Mouse (Mus musculus) forebrain, embryonic 16.5 days (tissue): ENCODE results near the gene Alcam. TPM values are rescaled to one million over a fixed set of nuclear protein-coding genes. Genes with fewer than 3 reads are reported as not detected.

Experiments used
- ATAC-seq: fragments of 200-750 bp; cut with Nextera tagmentation; 2 replicates; pipeline ENCODE4 v1.8.0; 2017; ENCODE audit warnings: mild to moderate bottlenecking, moderate library complexity
- H3K27ac ChIP-seq: fragments of 300-500 bp; sonication (generic); 2 replicates; pipeline ENCODE4 v1.5.1; 2014; ENCODE audit warnings: low read length, control low read depth
- H3K27me3 ChIP-seq: fragments of 300-500 bp; sonication (generic); replicated peaks from 2 replicates; pipeline ENCODE4 v1.6.1; 2014; ENCODE audit warnings: low read length; ENCODE audit not compliant: control insufficient read depth, insufficient read depth
- H3K36me3 ChIP-seq: fragments of 300-500 bp; sonication (generic); 2 replicates; pipeline ENCODE4 v1.6.1; 2014; ENCODE audit not compliant: control insufficient read depth, insufficient read depth
- H3K4me1 ChIP-seq: fragments of 300-500 bp; sonication (generic); replicated peaks from 2 replicates; pipeline ENCODE4 v1.6.1; 2014; ENCODE audit warnings: low read length; ENCODE audit not compliant: control insufficient read depth, insufficient read depth
- H3K4me2 ChIP-seq: fragments of 300-500 bp; sonication (generic); 2 replicates; pipeline ENCODE4 v1.6.1; 2014; ENCODE audit warnings: mild to moderate bottlenecking, low read length, control low read depth
- H3K4me3 ChIP-seq: fragments of 300-500 bp; sonication (generic); replicated peaks from 2 replicates; pipeline ENCODE4 v1.5.1; 2014; ENCODE audit warnings: mild to moderate bottlenecking, low read length, control low read depth
- H3K9ac ChIP-seq: fragments of 300-500 bp; sonication (generic); replicated peaks from 2 replicates; pipeline ENCODE4 v1.6.1; 2014; ENCODE audit warnings: low read depth, low read length, control low read depth
- H3K9me3 ChIP-seq: fragments of 300-500 bp; sonication (generic); 2 replicates; pipeline ENCODE4 v1.6.1; 2016; ENCODE audit warnings: low read length; ENCODE audit not compliant: control insufficient read depth
- WGBS: fragments of 180-500 bp; shearing (Covaris S2); extraction: QIAGEN DNeasy Blood & Tissue Kit; methylation state at CpG from one replicate; pipeline ENCODE4 v1.1.7; 2014; 5-methylcytosine and 5-hydroxymethylcytosine counted together
- polyA plus RNA-seq: library from polyadenylated mRNA; unstranded; fragments of >200 nt; fragmentation: Nextera tagmentation; extraction: Ambion mirVana; gene quantifications from 2 replicates; pipeline ENCODE4 v1.2.1, GENCODE M21; 2015

Alcam gene
- polyA plus RNA-seq, 1 experiment from 2014 or later, result 32.4 TPM

DNA sequence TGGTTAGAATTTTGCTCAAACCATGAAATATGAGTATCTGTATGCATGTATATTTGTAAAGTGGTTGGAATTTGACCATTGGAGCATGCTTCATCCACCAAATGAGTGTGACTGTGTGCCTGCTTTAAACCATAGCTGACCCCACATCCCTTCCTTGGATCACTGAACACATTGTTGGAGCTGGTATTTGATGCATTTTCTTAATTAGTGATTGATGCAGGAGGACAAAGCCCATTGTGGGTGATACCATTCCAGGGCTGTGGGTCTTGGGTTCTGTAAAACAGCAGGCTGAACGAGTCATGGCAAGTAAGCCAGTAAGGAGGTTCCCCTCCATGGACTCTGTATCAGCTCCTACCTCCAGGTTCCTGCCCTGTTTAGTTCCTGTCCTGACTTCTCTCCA is 191.3 kb downstream of the Alcam start:
- H3K9ac ChIP-seq, result no peak overlapping the region
- no peaks in the 10 kb centered on the region for H3K27me3 ChIP-seq
- H3K4me2 ChIP-seq, result no peak overlapping the region
- WGBS, result 3% methylated on average over 1 of the region's 1 CpGs
- H3K4me3 ChIP-seq, result no peak overlapping the region
- H3K27ac ChIP-seq, result no peak overlapping the region
- H3K9me3 ChIP-seq, result no peaks in the 10 kb centered on the region
- ATAC-seq, result no peak
- H3K4me1 ChIP-seq, result no peaks in the 10 kb centered on the region
- no peaks in the 10 kb centered on the region for H3K36me3 ChIP-seq

DNA sequence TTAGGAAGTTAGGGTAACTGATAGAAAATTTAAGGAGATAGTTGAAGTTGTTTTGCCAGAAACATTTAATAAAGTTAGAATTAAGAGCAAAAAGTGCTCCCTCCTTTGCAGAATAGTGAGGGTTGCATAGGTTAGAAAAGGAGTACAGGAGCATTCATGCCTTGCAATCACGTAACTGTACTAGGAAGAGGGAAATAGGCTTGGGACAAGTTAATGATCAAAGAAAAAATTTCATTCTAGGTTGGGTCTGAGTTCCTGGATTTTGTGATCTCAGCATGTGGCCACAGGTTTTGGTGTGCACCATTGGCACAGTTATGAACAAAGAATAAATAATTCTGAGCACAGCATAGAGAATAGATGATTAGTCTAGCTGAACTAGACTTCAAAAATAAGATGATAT is 192.1 kb downstream of the Alcam start:
- Histone ChIP-seq H3K36me3 (no peaks in the 10 kb centered on the region), H3K4me1 (no peaks in the 10 kb centered on the region), H3K9me3 (no peaks in the 10 kb centered on the region), H3K27me3 (no peaks in the 10 kb centered on the region), H3K4me3 (no peak overlapping the region), H3K27ac (no peak overlapping the region), H3K9ac (no peak overlapping the region), H3K4me2 (no peak overlapping the region)
- no peak for ATAC-seq
- 97% methylated on average over 1 of the region's 1 CpGs for WGBS

- Histone ChIP-seq H3K4me3 (no peak overlapping the region), H3K27ac (no peak overlapping the region), H3K36me3 (no peaks in the 10 kb centered on the region), H3K4me1 (no peaks in the 10 kb centered on the region), H3K9ac (no peak overlapping the region), H3K27me3 (no peaks in the 10 kb centered on the region), H3K9me3 (no peaks in the 10 kb centered on the region), H3K4me2 (no peak overlapping the region)
- ATAC-seq, result no peak
- WGBS, result 87% methylated on average over 4 of the region's 4 CpGs
Observed at GRCm38 (mm10) chr16:52250935-52251334, 202.9 kb downstream of the Alcam start.

DNA sequence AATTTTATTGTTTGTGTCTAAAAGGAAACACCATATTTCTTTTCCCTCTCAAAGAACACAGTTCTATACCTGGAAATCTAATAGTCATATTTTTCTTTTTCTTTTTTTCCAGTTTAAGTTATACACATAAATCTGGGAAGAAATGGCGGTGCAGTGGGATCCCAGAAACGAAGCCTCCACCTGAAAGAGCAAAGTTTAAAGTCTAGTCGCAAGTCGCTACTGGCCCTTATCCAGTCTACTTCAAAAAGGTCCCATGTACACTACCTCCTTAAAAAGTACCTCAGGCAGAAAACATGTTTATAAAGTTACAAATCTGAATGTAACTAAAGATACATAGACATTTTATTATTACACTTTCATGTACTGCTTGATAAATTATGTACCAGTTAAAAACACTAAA is 203.7 kb downstream of the Alcam start:
- H3K4me1 ChIP-seq, result no peaks in the 10 kb centered on the region
- no peak overlapping the region for H3K9ac ChIP-seq
- H3K4me2 ChIP-seq, result no peak overlapping the region
- 92% methylated on average over 4 of the region's 4 CpGs for WGBS
- no peaks in the 10 kb centered on the region for H3K36me3 ChIP-seq
- no peaks in the 10 kb centered on the region for H3K9me3 ChIP-seq
- no peak for ATAC-seq
- no peak overlapping the region for H3K27ac ChIP-seq
- no peaks in the 10 kb centered on the region for H3K27me3 ChIP-seq
- no peak overlapping the region for H3K4me3 ChIP-seq

DNA sequence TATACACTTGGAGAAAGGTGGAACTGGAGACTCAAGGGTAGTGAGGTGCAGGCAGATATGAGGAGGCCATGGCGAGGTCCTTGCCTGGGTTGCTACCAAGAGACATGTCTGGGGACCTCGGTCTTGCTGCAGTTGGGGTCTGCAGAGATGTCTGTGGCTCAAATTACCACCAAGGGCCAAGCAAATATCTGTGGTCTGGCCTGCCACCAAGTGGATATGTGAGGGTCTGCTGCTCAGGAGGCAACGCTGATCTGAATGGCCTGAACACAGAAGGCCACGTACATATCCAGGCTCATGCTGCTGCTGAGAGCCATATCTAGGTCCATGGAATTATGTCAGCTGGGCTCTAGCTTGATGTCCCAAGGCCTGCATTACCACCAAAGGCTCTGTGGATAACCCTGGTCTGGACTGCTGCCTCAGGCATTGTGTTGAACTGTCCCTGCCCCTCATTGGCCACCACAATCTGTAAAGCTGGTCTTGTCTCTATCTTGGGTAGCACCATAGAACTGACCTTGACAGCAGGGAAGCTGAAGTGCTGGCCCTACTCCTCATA is 210.4 kb downstream of the Alcam start:
- peak; percentile 40; the same call in 1 of the 2 replicates for ATAC-seq
- Histone ChIP-seq H3K4me2 (no peak overlapping the region), H3K27me3 (no peaks in the 10 kb centered on the region), H3K36me3 (no peaks in the 10 kb centered on the region), H3K27ac (no peak overlapping the region), H3K4me1 (no peaks in the 10 kb centered on the region), H3K4me3 (no peak overlapping the region), H3K9me3 (no peaks in the 10 kb centered on the region), H3K9ac (no peak overlapping the region)
- 90% methylated on average over 4 of the region's 4 CpGs for WGBS

GRCm38 (mm10) chr16:52242144-52242543 is 211.7 kb downstream of the Alcam start:
- no peak for ATAC-seq
- Histone ChIP-seq H3K4me3 (no peak overlapping the region), H3K4me2 (no peak overlapping the region), H3K9ac (no peak overlapping the region), H3K36me3 (no peaks in the 10 kb centered on the region), H3K27me3 (no peaks in the 10 kb centered on the region), H3K9me3 (no peaks in the 10 kb centered on the region), H3K27ac (no peak overlapping the region), H3K4me1 (no peaks in the 10 kb centered on the region)
- whole genome bisulfite sequencing, result 90% methylated on average over 2 of the region's 2 CpGs

DNA sequence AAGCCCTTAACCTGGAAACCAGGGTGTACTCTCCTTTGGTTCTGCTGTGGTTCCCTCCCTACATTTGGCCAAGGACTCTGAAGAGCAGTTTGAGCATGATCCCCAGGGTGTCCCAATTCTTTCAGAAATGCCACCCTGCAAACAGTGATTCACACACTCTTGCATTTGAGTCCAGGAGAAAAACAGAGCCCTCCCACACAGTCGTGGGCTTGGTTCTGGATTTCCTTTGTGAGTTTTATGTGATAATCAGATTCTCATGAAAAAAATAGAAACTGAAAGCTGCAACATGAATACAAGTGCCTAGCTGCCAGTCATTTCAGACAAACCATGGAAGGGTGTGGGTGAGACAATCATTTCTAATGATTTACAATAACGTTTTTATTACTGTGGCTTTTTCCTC is 223.9 kb downstream of the Alcam start:
- H3K4me3 ChIP-seq, result no peak overlapping the region
- H3K9ac ChIP-seq, result no peak overlapping the region
- 62% methylated on average over 2 of the region's 2 CpGs for WGBS
- no peak overlapping the region for H3K27ac ChIP-seq
- ATAC-seq, result no peak
- no peaks in the 10 kb centered on the region for H3K9me3 ChIP-seq
- H3K4me1 ChIP-seq, result no peaks in the 10 kb centered on the region
- no peaks in the 10 kb centered on the region for H3K36me3 ChIP-seq
- H3K27me3 ChIP-seq, result no peaks in the 10 kb centered on the region
- no peak overlapping the region for H3K4me2 ChIP-seq

DNA sequence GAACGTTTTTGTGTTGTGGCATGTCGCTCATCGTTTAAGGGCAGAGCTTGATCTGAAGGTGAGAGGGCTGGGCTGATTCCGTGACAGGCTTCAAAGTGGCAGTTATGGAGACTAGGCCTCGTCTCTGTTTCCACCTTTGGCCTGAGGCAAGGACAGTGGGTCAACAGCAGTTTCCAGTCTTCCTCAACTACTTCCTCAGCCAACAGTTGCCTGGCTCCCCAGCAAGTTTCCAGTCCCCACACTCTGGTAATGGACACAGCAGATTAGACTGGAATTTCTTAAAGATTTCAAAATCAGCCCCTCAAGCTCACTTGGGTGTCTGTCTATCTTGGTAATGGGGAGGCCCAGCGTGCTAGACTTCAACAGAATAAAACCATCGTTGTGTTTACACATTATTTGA is 224.4 kb downstream of the Alcam start:
- no peaks in the 10 kb centered on the region for H3K9me3 ChIP-seq
- no peaks in the 10 kb centered on the region for H3K4me1 ChIP-seq
- no peak for ATAC-seq
- H3K4me2 ChIP-seq, result no peak overlapping the region
- H3K4me3 ChIP-seq, result no peak overlapping the region
- 73% methylated on average over 7 of the region's 7 CpGs for WGBS
- H3K27me3 ChIP-seq, result no peaks in the 10 kb centered on the region
- no peak overlapping the region for H3K9ac ChIP-seq
- H3K27ac ChIP-seq, result no peak overlapping the region
- H3K36me3 ChIP-seq, result no peaks in the 10 kb centered on the region

GRCm38 (mm10) chr16:52222896-52223295 is 231.0 kb downstream of the Alcam start:
- 87% methylated on average over 4 of the region's 4 CpGs for WGBS
- Histone ChIP-seq H3K9ac (no peak overlapping the region), H3K4me2 (no peak overlapping the region), H3K4me1 (no peaks in the 10 kb centered on the region), H3K36me3 (no peaks in the 10 kb centered on the region), H3K27me3 (no peaks in the 10 kb centered on the region), H3K27ac (no peak overlapping the region), H3K4me3 (no peak overlapping the region), H3K9me3 (no peaks in the 10 kb centered on the region)
- no peak for ATAC-seq

DNA sequence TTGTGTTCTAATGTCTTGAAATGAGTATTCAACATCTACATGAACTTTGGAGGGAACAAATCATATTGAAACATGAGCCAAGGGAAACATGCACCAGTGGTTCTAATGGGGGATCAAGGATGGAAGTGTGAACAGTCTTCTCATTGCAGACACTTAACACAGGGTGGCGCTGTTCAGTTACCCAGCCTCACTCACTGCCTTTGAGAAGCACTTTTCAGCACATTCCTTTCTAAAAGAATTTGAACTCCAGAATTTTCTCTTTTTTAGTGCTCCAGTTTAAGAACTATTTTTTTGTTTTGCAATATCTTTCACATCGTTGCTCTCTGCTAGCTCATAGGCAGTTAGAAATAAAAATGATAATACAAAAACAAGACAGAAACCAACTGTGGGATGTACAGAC is 234.8 kb downstream of the Alcam start:
- no peak for ATAC-seq
- Histone ChIP-seq H3K27me3 (no peaks in the 10 kb centered on the region), H3K4me2 (no peak overlapping the region), H3K4me1 (no peaks in the 10 kb centered on the region), H3K9me3 (no peaks in the 10 kb centered on the region), H3K4me3 (no peak overlapping the region), H3K9ac (no peak overlapping the region), H3K27ac (no peak overlapping the region), H3K36me3 (no peaks in the 10 kb centered on the region)
- WGBS, result 18% methylated on average over 2 of the region's 2 CpGs
